Mouse (Mus musculus): Measurements from ENCODE around the gene Purb. TPM values are rescaled to one million over a fixed set of nuclear protein-coding genes. Genes with fewer than 3 reads are reported as not detected.
"Not testable (repeated sequence)": the region's sequence is repeated elsewhere in the genome, so short reads cannot be mapped to it uniquely, and the experiment has no call there.

Gene Purb
- polyA plus RNA-seq, 1 experiment, result 7.0 TPM

DNA sequence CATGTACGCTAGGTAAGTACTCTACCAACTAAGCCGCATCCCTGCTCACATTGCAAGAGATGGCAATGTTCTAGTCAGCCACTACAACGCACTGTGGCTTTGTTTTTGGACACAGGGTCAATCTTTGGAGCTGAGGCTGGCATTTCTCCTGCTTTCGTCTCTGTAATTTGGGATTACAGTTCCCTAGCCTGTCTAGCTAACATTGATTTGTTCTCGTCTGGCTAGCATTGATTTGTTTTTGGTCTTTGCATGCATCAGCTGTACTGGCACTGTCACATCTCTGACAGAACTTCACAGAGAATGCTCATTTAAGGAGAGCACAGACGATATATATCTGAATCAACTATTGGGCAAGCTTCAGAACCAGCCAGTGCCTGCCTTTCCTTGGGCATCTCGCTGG is 45.5 kb downstream of the Purb start:
- Histone ChIP-seq H3K4me3 (ENCODE audit: low read depth, low read length) (no peak overlapping the region), H3K27ac (ENCODE audit: insufficient read depth, low read depth, low read length) (no peak overlapping the region), H3K4me1 (ENCODE audit: control insufficient read depth, insufficient read depth, insufficient read length, low read length) (no peaks in the 10 kb centered on the region), H3K36me3 (ENCODE audit: control insufficient read depth, insufficient read depth, low read length) (peaks cover 70% of the 10 kb centered on the region), H3K27me3 (ENCODE audit: control insufficient read depth, insufficient read depth, low read length) (no peaks in the 10 kb centered on the region)
- WGBS, result 94% methylated on average over 7 of the region's 7 CpGs
- TF ChIP-seq CTCF (IDR thresholded peaks at IDR 0.05; ENCODE audit: extremely low read depth, insufficient read length, insufficient replicate concordance, low read depth, low read length) (no peak), POLR2A (IDR thresholded peaks at IDR 0.05; ENCODE audit: low read depth, low read length) (no peak)

GRCm38 (mm10) chr11:6420722-6421350 is 54.9 kb downstream of the Purb start:
- Histone ChIP-seq H3K27ac (ENCODE audit: insufficient read depth, low read depth, low read length) (no peak overlapping the region), H3K4me1 (ENCODE audit: control insufficient read depth, insufficient read depth, insufficient read length, low read length) (no peaks in the 10 kb centered on the region), H3K36me3 (ENCODE audit: control insufficient read depth, insufficient read depth, low read length) (peaks cover 42% of the 10 kb centered on the region), H3K4me3 (ENCODE audit: low read depth, low read length) (no peak overlapping the region), H3K27me3 (ENCODE audit: control insufficient read depth, insufficient read depth, low read length) (no peaks in the 10 kb centered on the region)
- no peak for TF ChIP-seq POLR2A (IDR thresholded peaks at IDR 0.05; ENCODE audit: low read depth, low read length)
- TF ChIP-seq CTCF (IDR thresholded peaks at IDR 0.05; ENCODE audit: extremely low read depth, insufficient read length, insufficient replicate concordance, low read depth, low read length), result no peak
- WGBS, result 72% methylated on average over 2 of the region's 2 CpGs

DNA sequence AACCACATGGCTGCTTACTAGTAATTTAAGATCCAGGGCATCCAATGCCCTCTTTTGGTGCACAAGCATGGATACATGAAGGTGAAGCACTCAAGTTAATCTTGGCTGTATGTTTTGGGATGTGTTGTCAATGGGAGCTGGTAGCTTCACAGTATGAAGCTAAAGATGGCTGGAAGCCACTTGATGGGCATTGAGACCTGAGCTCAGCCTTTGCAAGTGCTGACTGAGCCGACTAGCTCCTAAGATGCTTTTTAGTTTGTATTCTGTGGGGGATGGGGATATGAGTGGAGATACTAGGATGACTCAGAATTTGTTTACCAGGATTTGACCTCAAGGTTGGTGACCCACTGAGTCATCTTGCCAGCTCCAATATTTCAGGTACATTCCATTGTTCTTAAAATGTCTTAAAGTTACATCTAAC is 55.4 kb downstream of the Purb start:
- Histone ChIP-seq H3K36me3 (ENCODE audit: control insufficient read depth, insufficient read depth, low read length) (peaks cover 39% of the 10 kb centered on the region), H3K4me3 (ENCODE audit: low read depth, low read length) (no peak overlapping the region), H3K27ac (ENCODE audit: insufficient read depth, low read depth, low read length) (no peak overlapping the region), H3K27me3 (ENCODE audit: control insufficient read depth, insufficient read depth, low read length) (no peaks in the 10 kb centered on the region), H3K4me1 (ENCODE audit: control insufficient read depth, insufficient read depth, insufficient read length, low read length) (no peaks in the 10 kb centered on the region)
- TF ChIP-seq CTCF (IDR thresholded peaks at IDR 0.05; ENCODE audit: extremely low read depth, insufficient read length, insufficient replicate concordance, low read depth, low read length) (no peak), POLR2A (IDR thresholded peaks at IDR 0.05; ENCODE audit: low read depth, low read length) (no peak)
- WGBS, result 12% methylated on average over 1 of the region's 1 CpGs

- H3K36me3 ChIP-seq (ENCODE audit: control insufficient read depth, insufficient read depth, low read length), result peaks cover 31% of the 10 kb centered on the region
- H3K4me3 ChIP-seq (ENCODE audit: low read depth, low read length); H3K27ac ChIP-seq (ENCODE audit: insufficient read depth, low read depth, low read length); H3K4me1 ChIP-seq (ENCODE audit: control insufficient read depth, insufficient read depth, insufficient read length, low read length); H3K27me3 ChIP-seq (ENCODE audit: control insufficient read depth, insufficient read depth, low read length): not testable (repeated sequence)
- 49% methylated on average over 4 of the region's 4 CpGs for WGBS
These were observed 56.6 kb downstream of the Purb start for GRCm38 (mm10) chr11:6419156-6419555.

DNA sequence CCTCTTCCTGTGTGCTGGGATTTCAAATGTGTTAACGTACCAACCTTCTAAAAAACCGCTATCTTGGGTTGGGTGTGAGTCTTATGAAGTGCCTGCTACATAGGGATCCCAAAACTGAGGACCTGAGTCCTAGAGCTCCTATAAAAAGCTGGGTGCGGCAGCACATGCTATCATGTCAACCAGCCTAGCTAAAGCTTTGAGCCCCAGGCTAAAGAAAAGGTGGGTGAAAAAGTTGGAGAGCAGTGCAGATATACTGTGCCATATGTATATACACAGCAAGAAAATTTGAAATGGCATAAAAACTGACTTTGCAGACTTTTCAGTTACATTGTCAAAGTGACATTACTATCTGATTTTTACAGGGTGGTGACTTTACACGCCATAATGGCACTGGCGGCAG is 57.0 kb downstream of the Purb start:
- TF ChIP-seq CTCF (IDR thresholded peaks at IDR 0.05; ENCODE audit: extremely low read depth, insufficient read length, insufficient replicate concordance, low read depth, low read length) (no peak), POLR2A (IDR thresholded peaks at IDR 0.05; ENCODE audit: low read depth, low read length) (no peak)
- WGBS, result 69% methylated on average over 5 of the region's 5 CpGs

More for the DNA sequence above, 57.0 kb downstream of the Purb start:
- H3K36me3 ChIP-seq (ENCODE audit: control insufficient read depth, insufficient read depth, low read length), result peaks cover 31% of the 10 kb centered on the region
- no peak overlapping the region for H3K27ac ChIP-seq (ENCODE audit: insufficient read depth, low read depth, low read length)
- no peak overlapping the region for H3K4me3 ChIP-seq (ENCODE audit: low read depth, low read length)
- no peaks in the 10 kb centered on the region for H3K27me3 ChIP-seq (ENCODE audit: control insufficient read depth, insufficient read depth, low read length)
- peaks cover 4% of the 10 kb centered on the region; the same call in 1 of the 2 replicates for H3K4me1 ChIP-seq (ENCODE audit: control insufficient read depth, insufficient read depth, insufficient read length, low read length)

Other genes with a start within 250 kb of the Purb start
- gene Npc1l1, start 245.8 kb downstream of the Purb start, polyA plus RNA-seq (2012; rRNA removed), result 161 and 819 TPM in 2 replicates
- gene Ddx56, start 208.1 kb downstream of the Purb start, polyA plus RNA-seq (2012; rRNA removed), result 11.1 and 12.4 TPM in 2 replicates
- 103 and 182 TPM in 2 replicates for gene Tmed4, start 201.0 kb downstream of the Purb start, polyA plus RNA-seq (2012; rRNA removed)
- gene Ogdh, start 184.3 kb downstream of the Purb start, polyA plus RNA-seq (2012; rRNA removed), result 164 and 346 TPM in 2 replicates
- 68.7 and 85.9 TPM in 2 replicates for gene Zmiz2, start 86.8 kb downstream of the Purb start, polyA plus RNA-seq (2012; rRNA removed)
- 275 and 276 TPM in 2 replicates for gene Ppia, start 60.5 kb downstream of the Purb start, polyA plus RNA-seq (2012; rRNA removed)
- 63.8 and 141 TPM in 2 replicates for gene H2afv, start 31.5 kb downstream of the Purb start, polyA plus RNA-seq (2012; rRNA removed)
- gene Myo1g, start 45.0 kb upstream of the Purb start, polyA plus RNA-seq (2012; rRNA removed), result 9.8 and 15.5 TPM in 2 replicates
- 25.7 and 39.0 TPM in 2 replicates for gene Ccm2, start 71.0 kb upstream of the Purb start, polyA plus RNA-seq (2012; rRNA removed)
- gene Nacad, start 130.1 kb upstream of the Purb start, polyA plus RNA-seq (2012; rRNA removed), result 1.7 and 1.9 TPM in 2 replicates
- 85.9 and 101 TPM in 2 replicates for gene Tbrg4, start 150.2 kb upstream of the Purb start, polyA plus RNA-seq (2012; rRNA removed)
- gene Wap, start 162.7 kb upstream of the Purb start, polyA plus RNA-seq (2012; rRNA removed), result not detected in 2 replicates
- 2.7 and 3.5 TPM in 2 replicates for gene Ramp3, start 182.6 kb upstream of the Purb start, polyA plus RNA-seq (2012; rRNA removed)